Mouse (Mus musculus) cerebellum, adult 9-11 months (tissue): ENCODE measurements around the gene Kcnn1.

Experiments
- DNase-seq: peaks from one replicate; pipeline ENCODE4 v3.0.0; 2022

Gene Kcnn1

DNA sequence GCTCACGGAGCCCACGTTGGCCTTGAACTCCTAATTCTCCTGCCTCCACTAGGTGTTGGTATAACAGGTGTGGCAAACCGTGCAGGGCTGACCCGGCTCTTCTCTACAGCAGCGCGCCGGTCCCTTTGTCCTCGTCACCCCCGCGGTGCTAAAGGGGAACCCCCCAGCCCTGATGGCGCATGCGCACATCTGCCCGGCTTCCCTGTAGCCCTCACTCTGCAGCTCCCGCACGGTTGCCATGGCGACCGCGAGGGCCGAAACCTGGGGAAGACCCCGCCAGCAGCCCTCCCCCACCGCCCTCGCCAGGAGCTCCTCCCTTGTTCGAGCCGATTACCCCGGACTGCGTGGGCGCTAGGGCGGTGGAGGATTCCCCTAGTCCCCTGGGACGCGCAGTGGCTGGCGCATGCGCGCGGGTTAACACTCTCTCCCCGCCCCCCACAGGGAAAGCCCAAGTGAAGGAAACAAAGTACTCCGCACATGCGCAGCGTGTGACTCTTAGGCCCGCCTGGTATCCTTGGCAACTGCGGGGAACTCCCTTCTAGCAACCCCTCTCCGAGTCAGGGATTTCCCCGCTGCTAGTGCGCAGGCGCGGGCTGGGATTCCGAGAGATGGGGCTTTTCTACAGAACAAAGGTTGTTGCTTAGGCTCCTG, 2.4 kb upstream of the Kcnn1 start:
- DNase-seq = peak; percentile 99

DNA sequence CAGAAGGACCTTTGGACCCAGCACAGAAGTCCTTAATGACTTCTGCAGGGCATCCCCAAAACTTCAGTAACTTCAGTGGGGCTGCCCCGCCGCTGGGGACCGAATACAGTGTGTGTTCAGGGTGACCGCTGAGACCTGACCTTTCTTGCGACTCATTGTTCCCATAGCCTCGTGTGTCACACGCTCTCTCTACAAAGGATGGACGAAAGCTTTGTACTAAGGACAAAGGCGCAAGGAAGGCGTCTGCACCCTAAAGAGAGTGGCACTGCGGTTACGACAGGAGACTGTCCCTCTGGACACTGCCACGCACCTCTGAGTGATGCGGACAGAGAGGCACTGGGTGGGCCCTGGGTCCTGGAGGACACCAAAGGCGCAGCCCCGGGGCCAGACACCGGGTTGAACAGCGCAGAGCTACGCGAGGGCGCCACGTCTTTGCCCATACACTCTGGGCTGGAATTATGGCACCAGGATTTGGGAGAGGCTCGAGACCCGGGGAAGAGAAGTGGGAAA, 1.7 kb upstream of the Kcnn1 start:
- DNase-seq = peak; percentile 68

DNA sequence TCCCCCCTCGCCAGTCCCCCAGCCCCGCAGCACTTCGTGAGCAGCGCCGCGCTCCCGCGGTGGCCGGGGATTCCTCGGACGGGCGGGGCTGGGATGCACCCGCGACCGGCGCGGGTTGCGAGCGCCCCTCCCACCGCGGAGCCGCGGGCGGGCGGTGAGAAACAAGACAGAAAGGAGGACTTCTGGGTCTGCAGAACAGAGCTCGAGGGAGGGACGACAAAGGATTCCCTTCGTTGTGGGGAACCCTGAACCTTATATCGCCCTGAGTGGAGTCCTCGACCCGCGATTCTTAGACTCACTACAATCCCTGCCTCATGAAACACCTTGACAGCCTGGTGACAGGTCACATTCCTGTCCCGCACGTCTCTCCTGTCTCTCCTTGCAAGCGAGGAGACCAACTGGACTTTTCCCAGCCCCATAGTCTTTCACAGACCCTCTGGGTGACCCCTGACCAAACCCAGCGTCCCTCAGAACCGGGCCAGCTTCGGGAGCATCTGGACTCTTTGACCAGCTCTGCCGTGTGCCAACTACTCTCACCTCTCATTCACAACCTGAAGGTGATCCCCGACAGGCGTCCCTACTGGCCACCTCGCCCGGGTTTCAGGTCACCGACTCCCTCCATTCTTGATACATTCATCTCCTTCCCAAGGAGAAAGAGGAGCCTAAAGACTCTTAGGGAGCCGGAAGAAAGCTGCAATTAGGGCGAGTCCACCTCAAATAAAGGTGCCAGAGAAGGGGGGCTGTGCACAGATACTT, 1.1 kb upstream of the Kcnn1 start:
- peak; percentile 62 for DNase-seq

GRCm38 (mm10) chr8:70857516-70857915, 5.5 kb downstream of the Kcnn1 start:
- no peak for DNase-seq

GRCm38 (mm10) chr8:70856541-70857197, 6.4 kb downstream of the Kcnn1 start:
- peak; percentile 85 for DNase-seq

DNA sequence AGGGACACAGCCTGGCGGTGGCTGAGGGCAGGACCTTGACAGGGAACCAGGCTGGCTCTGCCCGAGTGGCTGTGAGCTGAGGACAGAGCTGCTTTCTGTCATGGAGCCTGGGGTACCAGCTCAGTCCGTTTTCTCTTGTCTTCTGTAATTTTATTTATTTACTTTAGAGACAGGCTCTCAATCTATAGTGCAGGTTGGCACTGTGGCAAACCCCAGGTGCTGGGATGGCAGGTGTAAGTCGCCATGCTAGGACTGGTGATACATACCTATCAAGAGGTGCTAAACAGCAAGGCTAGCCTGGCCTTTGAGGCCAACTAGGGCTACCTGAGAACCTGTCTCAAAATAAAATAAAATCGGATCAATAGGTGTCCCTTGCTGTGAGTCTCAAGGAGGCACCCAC, 7.0 kb downstream of the Kcnn1 start:
- DNase-seq = no peak

DNA sequence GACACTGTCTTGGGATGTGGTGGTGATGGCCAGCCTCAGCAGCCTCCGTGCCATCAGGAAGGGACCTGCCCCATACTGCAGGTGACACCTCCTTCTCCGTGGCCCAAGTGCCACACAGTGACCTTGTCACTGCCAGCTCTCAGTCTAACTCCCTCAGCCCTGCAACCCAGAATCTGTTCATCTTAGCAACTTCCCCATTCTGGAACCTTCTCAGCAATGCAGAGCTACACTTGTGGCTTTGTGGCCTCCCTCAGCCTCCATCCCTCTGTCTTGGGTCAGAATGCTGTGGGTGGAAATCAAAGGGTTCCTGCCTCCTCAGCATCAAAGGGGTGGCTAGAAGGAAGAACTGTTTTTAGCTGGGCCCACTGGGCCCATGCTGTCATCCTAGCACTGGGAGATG, 9.2 kb downstream of the Kcnn1 start:
- DNase-seq = no peak

- no peak for DNase-seq
Measured at GRCm38 (mm10) chr8:70852595-70853231, 10.3 kb downstream of the Kcnn1 start.

GRCm38 (mm10) chr8:70851837-70852236, 11.2 kb downstream of the Kcnn1 start:
- no peak for DNase-seq

- no peak for DNase-seq
Measured at GRCm38 (mm10) chr8:70850947-70851346, 12.1 kb downstream of the Kcnn1 start.

GRCm38 (mm10) chr8:70850132-70850845, 12.8 kb downstream of the Kcnn1 start:
- no peak for DNase-seq

- no peak for DNase-seq
Measured at GRCm38 (mm10) chr8:70849333-70849990, 13.6 kb downstream of the Kcnn1 start.

GRCm38 (mm10) chr8:70846371-70847154, 16.5 kb downstream of the Kcnn1 start:
- DNase-seq = no peak

GRCm38 (mm10) chr8:70845108-70845507, 17.9 kb downstream of the Kcnn1 start:
- no peak for DNase-seq

DNA sequence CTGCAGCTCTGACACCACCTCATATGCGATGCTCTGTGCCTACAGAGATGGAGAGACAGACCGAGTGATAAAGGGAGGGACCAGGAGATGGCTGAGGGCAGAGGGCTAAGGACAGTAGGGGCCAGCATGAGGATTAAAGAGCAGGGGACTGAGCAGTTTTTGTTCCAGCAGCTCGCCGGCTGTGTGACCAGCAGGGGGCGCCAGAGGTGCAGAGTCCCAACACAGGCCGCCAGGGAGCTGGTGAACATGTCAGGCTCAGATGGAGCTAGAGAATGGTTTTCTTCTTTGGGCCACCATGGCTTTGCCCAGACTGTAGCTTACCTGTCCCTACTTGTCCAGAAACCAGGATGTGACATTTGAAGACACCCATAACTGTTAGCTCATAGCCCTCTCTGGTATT, 18.5 kb downstream of the Kcnn1 start:
- DNase-seq = peak; percentile 81

DNA sequence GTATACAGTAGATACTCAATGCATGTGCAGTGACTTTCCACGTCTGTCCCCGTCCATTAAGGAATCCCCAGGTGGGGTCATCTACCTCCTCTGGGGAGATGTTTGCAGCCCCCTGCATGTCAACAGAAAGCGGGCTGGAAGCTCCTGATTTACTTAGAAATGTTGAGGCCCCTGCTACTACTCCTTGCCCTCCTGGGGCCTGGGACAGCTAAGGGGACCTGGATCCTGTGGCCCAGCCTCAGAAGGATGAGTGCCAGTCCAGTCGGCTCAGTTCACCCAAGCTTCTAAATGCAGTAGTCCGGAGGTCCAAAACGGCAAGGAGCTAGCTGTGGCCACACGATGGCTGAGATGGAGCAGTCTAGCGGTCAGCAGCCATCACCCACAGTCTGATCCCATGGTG, 19.1 kb downstream of the Kcnn1 start:
- no peak for DNase-seq

GRCm38 (mm10) chr8:70843214-70843773, 19.8 kb downstream of the Kcnn1 start:
- DNase-seq = no peak

DNA sequence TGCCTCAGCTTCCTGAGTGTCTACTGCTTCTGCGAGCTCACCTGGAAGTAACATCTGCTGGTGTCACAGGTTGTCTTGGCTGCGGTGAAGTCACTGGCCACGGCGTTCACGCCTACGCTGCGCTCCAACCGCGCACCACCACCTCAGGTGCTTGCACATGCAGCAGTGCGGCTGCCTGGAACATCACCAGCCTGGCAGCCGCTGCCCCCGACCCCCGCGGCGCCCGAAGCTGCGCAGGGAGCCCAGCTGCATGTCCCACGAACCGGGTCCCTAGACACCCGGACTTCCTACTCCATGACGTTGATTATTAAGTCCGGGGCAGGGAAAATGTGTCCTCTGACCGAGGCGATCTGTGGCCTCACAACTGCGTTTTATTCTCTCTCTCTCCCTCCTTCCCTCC, 20.6 kb downstream of the Kcnn1 start:
- DNase-seq = peak; percentile 48

DNA sequence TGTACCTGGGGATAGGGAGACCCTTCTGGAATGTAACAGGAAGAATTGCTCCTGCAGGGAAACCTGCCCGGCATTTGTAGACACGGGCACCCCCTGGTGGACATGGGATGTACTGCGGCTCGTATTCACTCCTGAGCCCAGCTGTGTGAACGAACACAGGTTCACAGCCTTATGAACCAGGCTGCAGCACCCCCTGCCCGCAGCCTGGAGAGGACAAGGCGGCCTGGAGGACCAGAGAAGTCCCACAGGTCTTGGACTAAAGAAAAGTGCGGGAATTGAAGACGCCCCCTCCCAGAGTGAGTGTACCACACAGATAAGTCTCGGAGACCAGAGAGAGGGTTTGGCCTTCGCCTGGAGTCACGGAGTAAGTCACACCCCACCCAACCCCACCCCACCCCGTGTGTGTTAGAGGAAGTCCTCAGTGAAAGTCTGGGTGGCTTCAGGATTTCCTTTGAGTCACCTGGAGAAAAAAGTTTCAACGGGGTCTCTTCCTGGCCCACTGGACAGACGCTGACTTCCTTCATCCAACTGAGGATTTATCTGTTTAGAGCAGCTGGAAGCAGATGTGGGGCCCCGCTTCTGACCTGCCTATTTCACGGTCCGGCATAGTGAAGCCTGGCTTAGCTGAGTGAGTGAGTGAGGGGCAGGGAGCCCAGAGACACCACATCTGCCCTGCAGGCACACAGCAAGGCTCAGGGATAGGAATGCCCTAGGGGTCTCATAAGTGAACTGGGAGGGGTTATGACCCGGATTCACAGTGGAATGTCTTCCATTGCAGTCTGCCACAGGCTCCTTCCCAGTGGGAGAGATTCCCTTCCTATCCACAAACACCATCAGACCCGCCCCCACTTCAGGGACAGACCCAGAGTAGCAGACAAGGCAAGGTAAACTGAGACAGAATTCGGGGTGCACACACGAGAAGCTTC, 21.6 kb downstream of the Kcnn1 start:
- peak; percentile 84 for DNase-seq

DNA sequence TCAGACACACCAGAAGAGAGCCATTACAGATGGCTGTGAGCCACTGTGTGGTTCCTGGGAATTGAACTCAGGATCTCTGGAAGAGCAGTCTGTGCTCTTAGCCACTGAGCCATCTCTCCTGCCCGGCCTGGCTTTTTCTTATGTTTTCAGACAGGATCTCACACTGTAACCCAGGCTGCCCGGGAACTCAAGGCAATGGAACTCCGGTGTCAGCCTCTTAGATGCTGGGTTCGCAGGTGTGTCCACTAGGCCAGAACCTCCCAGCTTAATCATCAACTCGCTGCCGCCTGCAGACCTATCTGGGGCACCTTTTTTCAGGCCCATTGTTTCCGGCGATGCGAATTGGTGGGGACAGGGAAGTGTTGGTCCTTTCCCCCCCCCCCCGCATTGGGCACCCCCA, 22.5 kb downstream of the Kcnn1 start:
- peak; percentile 64 for DNase-seq
